Mouse (Mus musculus) lung, postnatal 0 days (tissue): ENCODE results near the gene Creb3l2.

Source experiments
- CTCF ChIP-seq: IDR thresholded peaks from 2 replicates; pipeline ENCODE4 v1.5.1; 2016; ENCODE audit warnings: antibody characterized with exemption, mild to moderate bottlenecking
- EP300 ChIP-seq: IDR thresholded peaks from 2 replicates; pipeline ENCODE4 v1.6.1; 2016; ENCODE audit warnings: antibody characterized with exemption, mild to moderate bottlenecking, control low read depth

- no peak for TF ChIP-seq CTCF
- no peak for TF ChIP-seq EP300
Observed at GRCm38 (mm10) chr6:37327519-37327918, 114.4 kb downstream of the Creb3l2 start.
